Mouse (Mus musculus) gastrocnemius, postnatal 14 days (tissue): ENCODE data around the gene Gm20388. TPM values are rescaled to one million over a fixed set of nuclear protein-coding genes. Genes with fewer than 3 reads are reported as not detected.

Experiments
- DNase-seq: peaks from one replicate; pipeline ENCODE4 v3.0.0; 2021; ENCODE audit warnings: mixed read lengths
- intact Hi-C: fragments of 180-260 bp; cut with DNase I; formaldehyde crosslinking; loops from one replicate; pipeline ENCODE4 v1.15.1; 2025; ENCODE audit warnings: low total_unique reads
- total RNA-seq, 2 experiments: library from RNA; stranded (reverse); gene quantifications; 2 replicates each; pipeline ENCODE4 v1.2.3; 2021

Gm20388 gene
- total RNA-seq, 2 experiments from 2014 or later: 5.6 to 6.0 TPM

DNA sequence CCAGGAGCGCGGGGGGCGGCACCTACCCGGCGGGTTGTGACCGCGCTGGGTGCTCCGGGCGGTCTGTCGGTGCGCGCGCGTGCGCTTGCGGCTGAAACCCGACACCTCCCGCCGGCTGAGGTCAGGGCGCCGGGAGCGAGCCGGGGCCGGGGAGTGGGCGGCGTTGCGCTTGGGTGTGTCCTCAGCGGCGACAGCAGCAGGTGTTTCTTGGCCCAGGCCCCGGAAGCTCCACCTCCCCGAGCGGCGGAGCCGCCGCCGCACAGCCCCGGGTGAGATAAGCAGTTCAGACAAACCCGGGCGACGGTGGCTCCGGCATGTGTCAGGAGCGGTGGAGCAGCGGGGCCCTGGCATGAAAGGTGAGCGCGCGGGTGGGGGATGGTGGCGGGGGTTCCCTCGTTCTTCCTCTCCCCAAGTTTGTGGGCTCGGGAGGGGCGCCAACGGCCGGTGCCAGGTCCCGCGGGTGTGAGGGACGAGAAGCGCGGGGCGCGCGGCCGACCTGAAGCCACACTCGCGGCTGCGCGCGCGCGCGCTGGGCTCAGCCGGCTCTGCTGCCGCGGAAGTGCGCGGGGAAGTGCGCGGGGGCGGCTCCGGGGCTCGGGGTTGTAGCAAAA, 626.7 kb downstream of the Gm20388 start:
- intact Hi-C loops: loop anchor here (5.0 kb wide), 1 partner anchor 130 kb away; no protein-coding TSS in a partner anchor
- peak; percentile 85 for DNase-seq

DNA sequence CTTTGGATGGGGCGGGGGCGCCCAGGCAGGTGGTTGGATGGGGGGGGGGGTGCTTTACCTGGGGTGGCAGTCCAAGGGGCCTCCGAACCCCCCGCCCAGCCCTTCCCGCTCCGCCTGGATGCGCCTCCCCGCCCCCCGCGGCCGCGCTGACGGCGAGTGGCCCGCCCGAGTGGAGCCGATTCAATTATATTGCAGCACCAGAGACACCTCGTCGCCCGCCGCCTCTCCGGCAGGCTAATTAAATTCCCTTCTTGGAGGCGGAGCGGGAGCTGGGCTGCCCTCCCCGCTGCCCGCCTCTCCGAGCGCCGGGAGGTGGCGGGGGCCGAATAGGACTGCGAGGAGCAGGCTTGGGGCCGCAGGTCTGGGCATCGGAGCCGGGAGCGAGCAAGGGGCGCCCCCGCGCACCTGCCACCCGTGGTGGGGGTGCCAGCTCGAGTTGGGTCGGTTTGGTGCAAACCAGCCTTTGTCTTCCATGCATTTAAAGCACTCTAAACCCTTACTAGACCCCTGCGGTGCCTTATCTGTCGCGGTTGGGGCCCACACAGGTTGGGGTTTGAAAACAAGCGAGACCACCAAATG, 627.3 kb downstream of the Gm20388 start:
- intact Hi-C loops: loop anchor here (5.0 kb wide), 1 partner anchor 131 kb away; no protein-coding TSS in a partner anchor
- DNase-seq: peak; percentile 63

DNA sequence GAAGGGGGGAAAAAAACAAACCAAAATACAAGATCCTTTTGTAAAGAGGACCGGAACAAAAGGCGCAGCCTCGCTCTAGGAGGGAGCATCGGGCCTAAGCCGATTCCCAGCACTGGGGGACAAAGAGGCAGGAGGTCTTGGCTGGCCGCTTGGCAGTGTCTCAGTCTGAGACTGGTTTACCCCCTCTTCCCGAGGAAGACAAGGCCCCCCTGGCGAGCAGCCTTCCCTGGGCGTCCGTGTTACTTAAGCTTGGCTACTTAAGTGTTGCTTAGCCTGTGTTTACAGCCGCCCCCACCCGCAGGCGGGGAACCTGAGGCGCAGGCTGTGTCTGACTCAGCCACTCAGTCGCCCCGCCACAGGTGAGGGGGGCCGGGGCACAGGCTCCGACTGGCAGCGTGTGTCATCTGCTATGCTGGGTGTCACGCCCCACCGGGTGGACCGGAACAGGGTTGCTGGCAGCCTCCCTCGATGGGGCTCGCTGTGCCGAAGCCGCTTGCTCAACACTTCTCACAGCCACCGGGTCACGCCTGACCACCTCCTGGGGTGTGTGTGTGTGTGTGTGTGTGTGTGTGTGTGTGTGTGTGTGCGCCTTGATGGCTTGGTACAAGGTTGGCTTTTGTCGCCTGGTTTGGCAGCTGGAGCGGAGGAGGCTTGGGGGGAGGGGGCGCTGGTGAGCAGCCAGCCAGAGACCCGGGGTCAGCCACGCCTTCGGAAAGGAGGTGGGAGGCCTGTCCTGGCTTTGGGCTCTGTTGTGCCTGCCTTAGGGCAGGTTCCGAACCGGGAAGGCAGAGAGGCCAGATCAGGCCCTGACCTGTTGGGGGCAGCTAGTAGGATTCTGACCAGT, 628.0 kb downstream of the Gm20388 start:
- intact Hi-C loops: loop anchor here (5.0 kb wide), 1 partner anchor 131 kb away; no protein-coding TSS in a partner anchor
- DNase-seq: peak; percentile 80

DNA sequence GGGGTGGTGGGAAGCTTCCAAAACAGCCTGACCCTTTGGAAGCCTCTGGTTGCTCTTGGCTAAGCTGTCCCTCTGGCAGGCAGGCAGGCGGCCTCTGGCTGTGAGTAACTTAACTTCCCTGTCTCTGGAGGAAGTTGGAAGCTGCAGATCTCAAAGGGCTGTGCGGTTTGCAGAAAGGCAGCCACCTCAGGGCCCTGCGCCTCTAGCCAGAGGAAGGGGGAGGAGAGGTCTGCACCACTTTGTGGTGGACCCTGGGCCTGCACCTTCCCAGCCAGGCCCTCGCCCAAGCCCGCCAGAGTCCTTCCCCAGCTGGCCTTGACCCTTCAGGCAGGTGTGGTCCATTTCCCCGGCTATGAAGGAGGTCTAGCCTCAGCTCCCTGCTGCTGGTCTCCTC, 628.7 kb downstream of the Gm20388 start:
- no peak for DNase-seq
- intact Hi-C loops: loop anchor here (5.0 kb wide), 1 partner anchor 132 kb away; no protein-coding TSS in a partner anchor

DNA sequence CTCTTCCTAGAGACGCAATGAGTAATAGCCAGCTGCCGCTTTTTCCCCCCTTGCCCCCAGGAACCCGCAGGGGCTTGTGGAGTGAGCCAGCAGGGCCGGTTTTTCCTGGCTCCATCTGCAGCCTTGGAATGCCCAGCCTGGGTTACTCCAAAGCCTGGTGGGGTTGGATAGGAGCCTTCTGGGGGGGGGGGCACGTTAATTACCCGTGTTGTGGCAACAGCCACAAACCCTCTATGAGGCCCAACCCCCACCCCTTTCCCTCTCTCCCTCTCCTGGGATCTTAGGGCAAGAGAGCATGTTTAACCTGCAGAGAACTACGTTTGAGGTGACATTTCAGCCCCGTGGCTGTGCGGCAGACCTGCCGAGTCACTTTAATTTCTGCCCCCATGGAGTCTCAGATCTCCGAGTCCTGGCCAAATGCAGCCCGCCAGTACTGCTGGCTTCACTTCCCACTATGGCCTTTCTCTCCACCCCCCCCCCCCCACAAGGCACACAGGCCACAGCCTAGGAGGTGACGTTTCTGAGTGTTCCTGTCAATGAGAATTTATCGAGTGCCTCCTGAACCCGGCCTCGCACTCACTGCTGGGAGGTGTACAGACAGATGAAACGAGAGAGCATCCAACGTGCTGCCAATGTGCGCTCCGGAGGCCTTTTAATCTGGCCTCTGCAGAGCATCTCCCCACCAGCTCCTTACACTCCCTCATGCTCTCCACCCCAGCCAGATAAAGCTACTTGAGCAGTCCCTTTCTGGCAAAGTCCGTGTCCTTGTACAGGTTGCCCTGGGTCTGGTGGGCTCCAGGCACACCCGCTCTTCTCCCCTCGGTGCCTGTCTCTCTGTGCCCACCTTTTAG, 629.4 kb downstream of the Gm20388 start:
- intact Hi-C loops: loop anchor here (5.0 kb wide), 1 partner anchor 133 kb away; no protein-coding TSS in a partner anchor
- DNase-seq: no peak

DNA sequence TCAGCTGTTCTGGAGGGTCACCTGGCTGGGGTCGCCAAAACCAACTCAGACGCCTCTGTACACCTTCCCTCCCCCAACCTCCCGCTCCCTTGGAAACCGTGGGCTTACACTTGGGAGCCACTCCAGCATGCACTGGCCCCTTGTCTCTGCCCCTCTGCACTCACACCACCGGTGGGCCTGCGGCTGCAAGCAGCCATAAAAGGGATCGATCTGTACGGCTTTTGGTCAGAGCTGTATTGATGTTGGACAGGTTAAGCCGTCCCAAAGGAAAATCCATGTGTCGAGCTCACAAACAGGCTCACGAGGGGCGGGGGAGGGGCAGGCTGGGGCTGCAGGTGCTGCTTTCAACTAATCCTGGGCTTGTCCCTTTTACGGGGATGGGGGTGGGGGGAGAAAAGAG, 632.4 kb downstream of the Gm20388 start:
- DNase-seq: no peak
- intact Hi-C loops: no loop called here

DNA sequence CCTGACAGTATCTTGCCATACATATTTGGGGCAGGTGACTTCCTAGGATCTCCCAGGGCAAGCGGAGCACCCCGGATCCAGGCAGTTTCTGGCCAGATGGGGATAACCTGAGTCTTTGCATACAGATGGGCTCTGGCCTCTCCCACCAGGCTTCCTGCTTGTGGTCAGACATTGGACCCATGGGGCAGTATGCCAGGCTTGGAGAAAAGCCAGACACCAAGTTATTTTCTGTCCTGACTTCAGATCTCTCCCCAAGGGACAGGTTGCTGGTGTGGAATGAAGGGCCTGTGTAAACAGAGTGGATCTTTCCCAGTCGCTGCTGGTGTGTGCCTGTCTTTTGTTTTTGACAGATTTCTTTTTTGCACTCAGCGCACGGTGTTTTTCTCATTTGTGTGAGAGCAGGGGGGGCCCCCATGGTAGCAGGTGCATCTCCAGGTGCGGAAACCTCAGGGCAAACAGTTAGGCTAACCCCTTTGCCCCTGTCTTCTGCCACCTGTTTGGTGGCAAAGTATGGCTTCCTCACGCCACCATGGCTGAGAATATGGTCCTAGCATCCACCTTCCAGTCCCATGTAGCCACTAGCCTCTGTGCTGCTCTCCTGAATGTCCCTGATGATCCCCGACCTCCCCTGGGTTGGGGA, 632.9 kb downstream of the Gm20388 start:
- peak; percentile 70 for DNase-seq
- intact Hi-C loops: no loop called here

DNA sequence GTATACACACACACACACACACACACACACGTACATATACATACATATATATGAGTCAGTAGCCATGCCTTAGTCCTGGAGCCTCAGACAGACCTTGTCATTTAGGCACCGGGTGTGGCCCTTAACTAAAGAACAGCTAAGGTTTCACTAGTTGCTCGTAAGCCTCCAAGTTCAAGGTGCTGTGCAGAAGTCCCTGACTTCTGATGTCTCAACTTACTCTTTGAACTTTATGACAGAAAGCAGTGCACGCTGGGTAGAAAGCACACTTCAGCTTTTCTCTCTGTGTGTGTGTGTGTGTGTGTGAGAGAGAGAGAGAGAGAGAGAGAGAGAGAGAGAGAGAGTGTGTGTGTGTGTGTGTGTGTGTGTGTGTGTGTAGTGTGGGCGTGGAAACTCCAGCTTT, 633.5 kb downstream of the Gm20388 start:
- no peak for DNase-seq
- intact Hi-C loops: no loop called here

DNA sequence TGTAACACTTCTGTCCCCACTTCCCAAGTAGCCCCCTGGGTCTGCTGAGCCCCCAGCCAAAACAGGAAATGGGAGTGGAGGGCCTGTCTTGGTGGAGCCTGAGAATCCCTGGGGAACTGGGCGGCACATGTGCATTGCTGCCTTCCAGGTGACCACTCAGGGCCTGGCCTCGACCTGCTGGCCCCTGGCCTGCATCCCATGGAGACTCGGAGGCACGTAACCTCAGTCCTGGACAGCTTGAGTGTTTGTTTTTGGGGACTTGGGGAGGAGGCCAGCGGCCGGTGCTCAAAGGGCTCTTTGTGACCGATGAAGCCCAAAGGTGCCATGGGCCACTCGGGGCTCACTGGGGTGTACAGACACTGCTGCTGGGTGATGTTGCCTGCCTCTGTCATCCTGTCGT, 636.9 kb downstream of the Gm20388 start:
- DNase-seq: no peak
- intact Hi-C loops: no loop called here

DNA sequence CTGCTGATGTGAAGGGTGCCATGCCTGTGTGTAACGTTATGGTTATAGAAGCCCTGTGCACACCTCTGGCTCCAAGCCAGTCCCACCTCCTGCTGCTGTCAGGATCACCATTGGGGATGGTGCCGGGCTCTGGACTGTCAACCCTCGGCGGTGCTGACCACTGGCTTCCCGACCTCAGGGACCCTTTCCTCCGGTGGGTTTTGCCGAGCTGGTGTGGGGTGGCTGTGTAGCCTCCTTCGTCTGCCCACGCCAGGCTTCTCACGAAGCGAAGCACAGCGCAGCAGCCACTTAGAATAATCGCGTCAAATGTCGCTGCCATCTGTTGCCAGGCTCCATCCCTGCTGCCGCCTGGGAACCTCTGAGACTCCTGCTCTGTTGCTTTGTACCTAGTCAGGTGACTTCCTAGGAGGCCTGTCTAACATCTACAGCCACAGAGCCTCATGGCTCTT, 637.7 kb downstream of the Gm20388 start:
- intact Hi-C loops: no loop called here

DNA sequence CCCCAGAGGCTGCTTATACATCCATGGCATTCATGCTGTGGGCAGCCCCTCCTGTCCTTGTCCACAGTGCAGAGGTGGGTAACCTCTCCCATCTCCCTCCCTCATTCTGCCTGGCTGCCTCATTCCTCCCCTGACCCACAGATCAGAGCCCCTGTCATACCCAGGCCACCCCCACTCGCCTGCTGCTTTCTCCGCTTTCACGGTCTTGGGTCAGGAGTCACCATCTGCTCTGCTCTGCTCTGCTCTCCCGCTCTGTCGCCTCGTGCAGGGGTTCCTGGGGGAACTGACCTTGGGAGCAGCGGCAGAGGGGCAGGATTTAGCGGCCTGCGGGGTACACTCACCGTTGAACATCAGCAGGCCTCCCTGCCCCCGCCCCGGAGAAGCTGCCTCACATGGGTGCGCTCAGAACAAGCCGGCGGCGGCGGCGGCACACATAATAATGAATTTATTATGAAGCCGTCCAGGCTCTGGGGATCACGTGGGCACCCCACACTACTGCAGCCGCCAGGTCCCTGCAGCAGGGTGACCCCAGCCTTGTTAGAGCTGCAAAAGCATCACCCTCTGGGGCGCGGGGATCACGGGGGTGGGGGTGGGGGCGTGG, 638.8 kb downstream of the Gm20388 start:
- intact Hi-C loops: no loop called here

More for the DNA sequence above, 637.7 kb downstream of the Gm20388 start:
- DNase-seq: no peak

DNA sequence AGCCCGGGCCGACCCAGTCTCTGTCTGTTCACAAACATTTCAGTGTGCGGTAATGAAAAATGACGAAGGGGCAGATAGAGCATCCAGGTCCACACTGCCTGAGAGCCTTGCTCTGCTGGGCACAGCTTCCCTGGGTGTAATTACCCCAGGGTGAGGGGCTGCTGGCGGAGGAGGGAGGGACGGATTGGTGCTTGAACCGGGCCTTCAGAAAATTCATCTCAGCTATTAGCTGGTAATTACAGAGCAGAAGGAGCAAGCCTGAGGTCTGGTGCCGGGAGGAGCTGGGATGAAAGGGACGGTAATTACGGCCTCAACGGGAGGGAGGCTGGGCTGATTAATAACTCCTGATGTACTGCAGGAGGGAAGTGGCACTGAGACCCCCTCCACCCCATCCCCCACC, 639.3 kb downstream of the Gm20388 start:
- intact Hi-C loops: no loop called here
- DNase-seq: no peak

More for the DNA sequence above, 638.8 kb downstream of the Gm20388 start:
- no peak for DNase-seq

DNA sequence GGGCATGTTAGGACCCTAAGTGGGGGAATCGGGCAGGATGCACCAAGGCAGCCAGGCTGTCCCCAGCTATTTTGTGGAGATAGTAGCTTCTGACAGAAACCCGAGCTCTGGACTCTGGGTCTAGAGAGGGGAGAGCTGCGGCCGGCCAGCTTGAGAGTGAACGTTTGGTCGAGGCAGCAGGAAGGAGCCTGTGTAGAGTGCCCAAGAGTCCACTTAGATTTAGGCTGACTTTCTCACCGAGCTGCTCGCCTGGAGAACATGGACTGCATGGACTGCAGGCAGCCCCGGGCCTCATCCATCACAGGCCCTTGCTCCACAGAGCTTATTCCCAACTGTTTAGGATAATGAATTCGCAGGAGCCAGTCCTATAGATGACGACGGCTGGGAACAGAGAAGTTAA, 639.8 kb downstream of the Gm20388 start:
- intact Hi-C loops: no loop called here
- DNase-seq: no peak

DNA sequence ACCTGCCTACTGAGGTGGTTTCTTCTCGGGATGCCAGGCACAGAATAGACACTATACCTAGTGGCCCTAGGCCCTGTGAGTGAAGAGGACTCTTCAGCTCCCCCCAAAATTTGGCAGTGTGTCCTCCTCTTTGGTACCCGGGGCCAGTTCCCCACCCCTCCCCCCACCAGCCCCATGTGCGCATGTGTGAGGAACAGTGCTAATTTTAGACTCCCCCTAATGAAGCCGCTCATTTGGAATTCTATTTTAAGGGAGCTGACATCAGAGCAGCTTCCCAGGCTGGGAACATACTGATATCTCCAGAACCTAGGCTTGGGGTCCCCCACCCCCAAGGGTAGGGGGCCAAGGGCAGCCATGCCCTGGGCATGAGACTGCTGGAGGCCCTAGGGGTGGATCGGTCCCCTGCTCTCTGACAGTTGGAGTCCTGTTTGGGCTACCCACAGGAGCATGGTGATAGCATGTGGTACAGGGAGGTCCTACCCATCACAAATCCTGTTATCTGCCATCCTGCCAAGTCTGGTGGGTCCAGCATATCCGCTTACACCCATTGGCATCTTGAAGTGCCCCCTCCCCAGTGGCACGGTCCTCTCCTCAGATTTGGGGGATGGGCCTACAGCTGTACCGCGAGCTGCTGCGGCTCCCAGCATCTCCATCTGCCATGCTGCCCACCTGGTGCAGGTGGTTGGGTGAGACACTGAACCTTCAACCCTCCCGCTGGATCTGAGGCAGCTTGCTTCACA, 640.5 kb downstream of the Gm20388 start:
- intact Hi-C loops: no loop called here
- no peak for DNase-seq

DNA sequence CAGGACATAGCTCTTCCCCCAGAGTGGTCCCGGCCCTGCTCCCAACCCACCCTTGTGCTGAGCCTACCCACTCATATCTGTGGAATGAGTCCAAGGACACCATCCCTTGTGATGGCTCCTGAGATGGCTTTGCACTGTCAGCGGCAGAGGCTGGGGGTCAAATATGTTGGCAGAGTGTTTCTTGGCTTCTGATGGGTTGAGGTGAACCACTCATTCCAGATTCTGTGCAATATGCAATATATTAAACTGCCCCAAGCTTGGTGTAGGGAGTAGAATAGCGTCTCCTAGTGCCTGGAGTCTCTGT, 641.0 kb downstream of the Gm20388 start:
- intact Hi-C loops: no loop called here
- no peak for DNase-seq

DNA sequence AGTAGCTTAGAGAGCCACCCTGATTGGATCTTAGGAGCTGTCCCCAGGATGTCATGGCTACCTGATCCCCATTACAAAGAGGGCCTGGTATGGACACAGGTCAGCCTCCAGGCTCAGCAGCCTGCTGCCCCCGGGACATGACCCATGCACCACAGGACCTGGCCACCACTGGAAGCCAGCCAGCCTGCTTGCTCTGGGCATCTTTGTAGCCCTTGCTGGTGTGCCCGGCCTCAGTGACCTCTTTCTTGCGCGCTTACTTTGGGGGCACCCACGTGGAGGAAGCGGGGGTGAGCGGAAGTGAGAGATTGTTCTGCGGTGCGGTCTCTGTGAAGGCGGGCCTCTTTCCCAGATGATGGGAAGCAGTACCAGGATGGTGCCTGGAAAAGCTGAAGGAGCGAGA, 641.9 kb downstream of the Gm20388 start:
- intact Hi-C loops: no loop called here
- no peak for DNase-seq

DNA sequence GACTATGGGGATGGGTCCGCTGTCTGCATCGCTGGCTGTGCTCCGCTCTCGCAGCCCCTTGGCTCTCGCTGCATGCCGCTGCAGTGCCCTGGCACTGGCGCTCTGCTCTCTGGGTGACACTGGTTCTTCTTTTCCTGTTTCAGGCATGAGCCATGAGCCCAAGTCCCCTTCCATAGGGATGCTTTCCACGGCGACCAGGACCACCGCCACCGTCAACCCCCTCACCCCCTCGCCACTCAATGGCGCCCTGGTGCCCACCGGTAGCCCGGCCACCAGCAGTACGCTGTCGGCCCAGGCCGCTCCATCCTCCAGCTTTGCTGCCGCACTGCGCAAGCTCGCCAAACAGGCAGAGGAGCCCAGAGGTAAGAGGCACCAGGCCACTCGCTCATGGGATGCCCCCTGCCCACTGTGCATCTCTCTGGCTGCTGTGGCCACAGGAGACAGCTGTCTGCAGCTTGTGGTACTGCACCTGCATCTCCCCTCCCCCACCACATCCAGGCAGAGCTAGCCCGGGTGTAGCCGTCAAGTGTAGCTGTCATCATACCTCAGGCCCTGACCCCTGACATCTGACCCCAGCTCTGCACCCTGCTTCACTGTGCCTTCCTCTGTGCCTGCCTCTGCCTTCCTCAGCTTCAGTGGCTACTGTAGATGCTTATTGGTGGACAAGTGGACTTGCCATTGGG, 642.9 kb downstream of the Gm20388 start:
- DNase-seq: no peak
- intact Hi-C loops: no loop called here
